Mouse (Mus musculus): ENCODE measurements around the gene Sart1.
A peak's percentile ranks its signal among the peaks of the same experiment; 100 is the strongest.
"Not testable (repeated sequence)": the region's sequence is repeated elsewhere in the genome, so short reads cannot be mapped to it uniquely, and the experiment has no call there.

The Sart1 gene

DNA sequence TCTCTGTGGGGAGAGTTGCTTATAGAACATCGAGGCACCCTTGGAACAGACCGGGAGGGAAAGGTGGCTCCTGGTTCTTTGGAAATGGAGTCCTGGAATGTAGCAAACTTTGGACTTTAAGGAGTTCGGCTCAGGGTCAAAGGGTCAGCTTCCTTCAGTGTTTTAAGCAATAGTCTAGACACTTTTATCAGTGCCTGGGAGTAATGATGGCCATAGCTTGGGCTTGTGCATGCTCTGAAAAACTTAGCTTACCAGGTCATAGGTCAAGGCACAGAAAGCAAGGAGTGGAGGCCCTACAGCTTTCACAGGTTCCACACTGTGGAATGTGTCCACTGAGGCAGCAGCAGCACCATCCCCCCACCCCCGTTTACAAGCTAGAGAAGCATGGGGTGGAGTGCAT lies 13.8 kb downstream of the Sart1 start:
- ATAC-seq (ENCODE audit: insufficient number of reproducible peaks, low FRiP score, low TSS enrichment): no peak

DNA sequence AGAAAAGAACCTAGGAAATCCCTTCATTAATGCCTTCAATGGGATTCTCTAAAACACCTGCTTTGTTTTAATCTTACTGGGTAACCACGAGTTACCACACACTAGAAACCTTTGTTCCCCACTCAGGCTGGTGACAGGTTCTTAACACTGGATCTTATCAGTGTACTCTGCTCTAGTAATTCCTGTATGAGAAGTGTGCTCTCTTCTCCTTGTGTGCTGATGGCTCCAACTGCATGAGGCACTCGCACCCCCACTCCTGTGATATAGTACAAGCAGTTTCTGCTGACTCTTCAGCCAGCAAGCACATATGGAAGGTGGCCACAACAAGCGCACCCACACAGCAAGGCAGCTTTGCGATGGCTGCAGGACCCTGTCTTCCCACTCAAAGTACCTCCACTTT lies 14.3 kb downstream of the Sart1 start:
- no peak for ATAC-seq (ENCODE audit: insufficient number of reproducible peaks, low FRiP score, low TSS enrichment)

DNA sequence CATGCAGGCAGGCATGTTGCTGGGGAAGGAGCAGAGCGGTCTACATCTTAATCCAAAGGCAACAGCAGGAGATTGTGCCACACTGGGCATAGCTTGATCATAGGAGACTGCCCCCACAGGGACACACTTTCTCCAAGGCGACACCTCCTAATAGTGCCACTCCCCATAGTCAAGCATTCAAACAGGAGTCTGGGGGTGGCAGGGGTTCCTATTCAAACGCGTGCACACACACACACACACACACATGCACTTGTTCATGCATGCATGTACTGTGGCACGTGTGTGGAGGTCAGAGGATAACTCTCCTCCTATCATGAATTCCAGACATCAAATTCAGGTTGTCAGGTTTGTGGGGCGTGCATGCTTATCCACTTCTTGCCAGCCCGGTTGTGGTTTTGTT lies 15.8 kb downstream of the Sart1 start:
- ATAC-seq (ENCODE audit: insufficient number of reproducible peaks, low FRiP score, low TSS enrichment): no peak

DNA sequence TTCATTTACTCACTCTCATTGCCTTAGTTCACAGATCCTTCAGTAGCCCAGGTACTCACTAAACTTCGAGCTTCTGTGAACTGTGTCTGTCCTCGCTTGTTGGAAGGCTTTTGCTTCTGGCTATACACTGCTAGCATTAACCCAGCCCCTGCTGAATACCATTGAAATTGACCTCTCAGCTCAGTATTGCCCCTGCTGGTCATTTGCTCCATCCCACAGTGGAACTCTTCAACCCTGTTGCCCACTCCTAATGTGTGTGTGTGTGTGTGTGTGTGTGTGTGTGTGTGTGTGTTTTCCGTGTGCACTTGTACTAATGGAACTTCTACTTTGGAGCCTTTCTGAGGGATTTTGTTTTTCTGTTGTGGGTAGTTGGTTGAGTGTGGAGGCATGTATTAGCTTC lies 17.6 kb downstream of the Sart1 start:
- no peak for ATAC-seq (ENCODE audit: insufficient number of reproducible peaks, low FRiP score, low TSS enrichment)

DNA sequence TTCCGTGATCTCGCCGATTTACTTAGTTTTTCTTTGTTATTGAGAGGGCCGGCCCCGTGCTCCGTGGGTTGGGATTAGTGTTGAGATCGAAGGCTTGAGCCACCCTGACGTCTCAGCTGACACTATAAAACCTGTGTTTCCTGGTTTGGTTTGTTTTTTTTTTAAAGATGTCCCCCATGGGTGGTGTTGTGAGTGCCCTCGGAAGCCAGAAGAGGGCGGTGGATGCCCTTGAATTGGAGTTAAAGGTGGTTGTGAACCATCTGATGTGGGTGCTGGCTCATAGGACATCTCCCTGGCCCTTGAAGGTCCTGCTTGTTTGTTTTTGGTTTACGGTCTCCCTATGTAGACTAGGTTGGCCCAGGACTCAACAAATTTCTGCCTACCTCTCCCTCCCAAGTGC lies 21.0 kb downstream of the Sart1 start:
- ATAC-seq (ENCODE audit: insufficient number of reproducible peaks, low FRiP score, low TSS enrichment): no peak

DNA sequence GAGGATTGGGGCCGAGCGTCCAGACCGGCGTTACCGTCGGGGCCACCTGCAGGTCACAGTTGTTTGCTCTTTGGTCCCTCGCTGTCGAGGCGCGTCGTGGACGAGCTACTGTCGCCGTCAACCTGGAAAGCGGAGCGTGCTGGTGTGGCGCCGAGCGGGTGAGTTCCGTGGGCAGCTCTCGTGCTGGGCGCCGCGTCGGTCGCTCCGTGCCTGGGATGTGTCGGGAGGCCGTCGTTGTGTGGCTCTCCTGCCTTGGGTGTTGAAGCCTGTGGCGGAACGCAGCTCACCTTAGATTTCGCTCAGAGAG lies 21.5 kb downstream of the Sart1 start, which contains the start of gene Banf1:
Gene Banf1, minus strand, starts transcription at position 116 of the 307 bp plus-strand sequence.
- ATAC-seq (ENCODE audit: insufficient number of reproducible peaks, low FRiP score, low TSS enrichment): no peak

DNA sequence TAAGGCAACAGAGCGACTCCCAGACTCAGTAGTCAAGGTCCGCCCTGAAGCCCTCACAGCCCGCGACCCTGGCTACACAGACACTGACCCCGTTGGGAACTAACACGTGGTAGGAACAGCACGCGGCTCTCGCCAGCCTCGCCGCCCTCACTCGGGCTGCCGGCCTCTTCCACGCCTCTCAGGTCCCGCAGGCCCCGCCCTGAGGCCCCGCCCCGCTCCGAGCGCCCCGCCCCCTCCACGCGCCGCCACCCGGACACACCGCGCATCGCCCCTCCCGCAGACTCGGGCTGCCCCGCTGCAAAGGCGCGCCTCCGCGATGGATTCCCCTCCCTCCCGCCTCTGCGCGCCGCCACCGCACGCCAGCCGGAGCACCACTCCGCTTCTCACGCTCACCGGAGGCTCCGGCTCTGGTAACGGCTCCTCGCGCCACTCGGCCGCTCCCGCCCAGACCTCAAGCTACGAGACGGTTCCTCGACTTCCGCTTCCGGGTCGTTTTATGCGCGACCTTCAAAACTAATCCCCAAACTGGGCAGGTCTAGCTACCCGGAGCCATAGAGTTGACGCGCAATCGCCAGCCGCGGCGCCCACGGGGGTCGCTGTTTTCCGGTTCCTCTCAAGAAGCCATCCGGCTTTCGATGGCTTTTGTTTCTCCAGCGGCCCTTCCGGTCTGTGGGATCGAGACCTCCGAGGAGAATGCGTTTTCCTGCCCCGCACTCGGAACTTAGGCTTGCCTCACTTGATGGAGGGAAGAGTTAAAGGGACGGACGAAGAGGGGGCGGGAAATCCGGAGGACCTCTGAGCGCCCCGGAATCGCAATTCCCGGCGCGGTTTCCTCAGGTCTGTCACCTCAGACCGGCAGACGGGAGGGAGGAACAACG lies 22.1 kb downstream of the Sart1 start, which contains the start of gene Eif1ad:
Gene Eif1ad, plus strand, starts transcription at position 567 of the 878 bp plus-strand sequence.
- peak; percentile 79; the same call in 1 of the 2 replicates for ATAC-seq (ENCODE audit: insufficient number of reproducible peaks, low FRiP score, low TSS enrichment)

DNA sequence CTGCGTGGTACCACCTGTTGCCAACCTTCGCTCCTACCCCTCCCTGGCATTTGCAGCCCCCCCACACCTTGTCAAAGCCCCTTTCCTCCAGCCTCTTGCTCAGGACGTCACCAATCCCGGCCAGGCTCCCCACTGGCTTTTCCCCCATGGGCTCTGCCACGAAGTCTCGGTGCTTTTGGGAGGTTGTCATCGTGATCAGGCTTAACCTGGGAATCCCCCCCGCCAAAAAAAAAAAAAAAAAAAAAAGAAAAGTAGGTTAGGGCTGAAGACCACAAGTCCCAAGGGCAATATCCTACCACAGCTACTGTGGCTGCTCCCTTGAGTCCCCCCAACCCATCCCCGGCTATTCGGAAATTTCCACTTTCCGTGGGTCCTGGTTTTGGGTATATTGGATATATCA lies 22.8 kb downstream of the Sart1 start:
- ATAC-seq (ENCODE audit: insufficient number of reproducible peaks, low FRiP score, low TSS enrichment): no peak

DNA sequence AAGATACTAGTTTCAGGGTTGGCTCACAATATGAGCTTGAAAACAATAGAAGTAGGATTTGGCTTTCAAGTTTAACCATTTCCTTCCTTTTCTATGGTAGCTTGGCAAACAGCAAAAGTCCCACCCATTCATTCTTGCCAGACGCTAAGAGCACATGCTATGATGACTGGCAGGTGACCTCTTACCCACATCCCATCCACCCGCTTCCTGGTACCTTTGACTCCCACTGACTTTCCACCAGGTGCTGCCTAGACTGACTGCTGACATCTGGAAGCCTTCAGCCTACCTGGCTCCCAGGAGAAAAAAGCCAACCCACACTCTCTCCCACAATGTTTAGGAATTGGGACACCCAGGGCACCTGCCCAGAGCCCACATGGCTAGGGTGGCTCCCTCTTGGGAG lies 24.4 kb downstream of the Sart1 start:
- no peak for ATAC-seq (ENCODE audit: insufficient number of reproducible peaks, low FRiP score, low TSS enrichment)

DNA sequence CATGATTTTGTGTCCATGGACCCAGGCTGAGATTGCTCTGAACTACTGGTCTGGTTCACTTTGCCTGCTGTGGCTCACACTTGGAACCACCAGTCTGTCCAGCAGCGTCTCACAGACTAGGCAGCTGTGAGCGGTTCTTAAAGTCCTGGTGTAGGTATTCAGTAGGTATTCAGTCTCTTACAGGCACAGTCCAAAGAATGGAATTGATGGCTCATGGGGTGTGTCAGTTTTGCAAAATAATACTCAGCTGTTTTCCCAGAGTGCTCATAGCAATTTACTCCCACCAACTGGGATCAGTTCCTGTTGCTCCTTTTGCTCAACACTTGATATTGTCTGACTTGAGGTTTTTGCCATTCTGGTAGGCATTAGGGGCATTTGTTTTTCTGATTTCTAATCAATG lies 26.3 kb downstream of the Sart1 start:
- ATAC-seq (ENCODE audit: insufficient number of reproducible peaks, low FRiP score, low TSS enrichment): no peak

DNA sequence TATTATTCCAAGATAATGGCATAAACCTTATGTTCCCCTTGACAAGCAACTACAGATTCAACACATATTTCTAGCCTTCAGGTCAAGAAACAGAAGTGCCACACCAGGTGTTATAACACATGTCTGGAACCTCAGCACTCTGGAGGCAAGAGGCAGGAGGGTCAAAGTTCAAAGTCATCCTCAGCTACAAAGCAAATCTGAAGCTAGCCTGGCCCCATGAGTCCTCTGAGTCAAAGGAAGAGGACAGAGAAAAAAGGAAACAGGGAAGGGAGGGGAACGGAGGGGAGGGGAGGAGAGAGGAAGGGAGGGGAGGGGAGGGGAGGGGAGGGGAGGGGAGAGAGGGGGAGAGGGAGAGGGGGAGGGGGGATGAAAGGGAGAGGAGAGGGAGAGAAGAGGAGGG lies 32.4 kb downstream of the Sart1 start:
- no peak for ATAC-seq (ENCODE audit: insufficient number of reproducible peaks, low FRiP score, low TSS enrichment)

DNA sequence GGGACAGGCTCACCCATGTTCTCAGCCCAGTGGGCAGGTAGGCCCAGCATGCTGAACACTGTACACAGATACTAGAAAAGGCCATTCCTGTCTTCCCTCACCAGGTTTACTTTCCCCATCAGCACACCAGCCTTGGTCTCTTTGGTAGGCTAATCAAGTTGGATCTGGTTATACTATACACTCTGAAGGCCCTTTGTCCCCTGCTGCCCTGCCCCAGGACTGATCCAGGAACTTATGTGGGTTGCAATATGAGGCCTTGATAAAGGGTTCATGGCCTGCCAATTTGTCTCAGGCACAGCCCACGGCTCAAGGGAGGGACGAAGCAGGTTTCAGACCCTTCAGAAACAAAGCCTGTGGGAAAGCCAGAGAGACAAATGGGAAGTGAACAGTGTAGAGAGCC lies 34.9 kb downstream of the Sart1 start:
- no peak for ATAC-seq (ENCODE audit: insufficient number of reproducible peaks, low FRiP score, low TSS enrichment)

DNA sequence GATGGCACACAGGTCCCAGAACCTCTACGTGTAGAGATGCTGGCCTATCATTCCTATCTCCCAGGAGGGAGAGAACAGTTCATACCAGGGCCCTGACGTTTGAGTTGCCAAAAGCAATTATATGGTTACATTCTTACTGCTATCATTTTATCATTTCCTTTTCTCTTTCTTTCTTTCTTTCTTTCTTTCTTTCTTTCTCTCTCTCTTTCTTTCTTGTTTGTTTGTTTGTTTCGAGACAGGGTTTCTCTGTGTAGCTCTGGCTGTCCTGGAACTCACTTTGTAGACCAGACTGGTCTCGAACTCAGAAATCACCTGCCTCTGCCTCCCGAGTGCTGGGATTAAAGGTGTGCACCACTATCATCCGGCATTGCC lies 39.0 kb downstream of the Sart1 start, which contains the start of gene Cst6:
Gene Cst6, minus strand, starts transcription at position 73 of the 372 bp plus-strand sequence.
- not testable (repeated sequence) for ATAC-seq (ENCODE audit: insufficient number of reproducible peaks, low FRiP score, low TSS enrichment)

DNA sequence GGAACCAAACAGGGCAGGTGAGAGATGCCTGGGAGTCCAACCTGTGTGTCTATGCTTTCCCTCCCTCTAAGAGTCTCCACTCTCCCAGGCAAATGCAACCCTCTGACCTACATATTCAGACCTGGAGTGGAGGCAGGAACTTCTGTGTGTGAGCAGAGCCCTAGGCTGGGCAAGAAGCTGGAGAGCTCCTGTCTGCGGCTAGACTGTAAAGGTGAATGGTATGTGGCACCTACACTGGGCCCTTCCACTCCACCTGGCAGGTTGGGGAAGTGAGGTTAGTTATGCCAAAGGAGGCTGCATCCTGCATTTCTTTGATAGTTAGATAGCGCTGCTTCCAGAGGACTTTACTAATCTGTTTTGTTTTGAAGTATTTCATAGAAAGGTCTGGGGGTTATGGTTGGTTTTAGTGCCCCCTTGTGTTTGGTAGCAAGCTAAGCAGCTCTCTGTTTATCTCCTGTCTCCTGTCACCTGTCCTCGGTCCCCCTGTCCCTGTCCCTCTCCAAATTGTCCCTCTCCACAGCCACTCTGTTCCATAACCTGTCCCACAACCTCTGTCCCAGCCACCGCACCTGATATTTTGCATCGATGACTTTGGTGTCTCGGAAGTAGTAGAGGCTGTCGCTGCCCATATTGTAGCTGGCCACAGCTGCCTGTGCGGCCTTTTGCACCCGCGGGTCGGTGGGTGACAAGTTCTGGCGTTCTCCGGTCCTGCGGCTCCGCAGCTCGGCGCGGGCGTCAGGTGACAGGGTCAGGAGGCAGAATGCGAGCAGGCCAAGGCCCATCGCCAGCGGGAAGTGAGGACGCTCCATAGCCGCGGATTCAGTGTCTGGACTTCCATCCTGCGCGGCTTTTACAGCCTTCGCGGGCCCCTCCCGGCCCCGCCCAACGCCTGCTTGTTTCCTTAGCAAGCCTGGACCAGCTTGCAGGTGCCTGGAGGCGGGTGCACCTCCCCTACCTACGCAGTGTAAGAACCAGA lies 39.7 kb downstream of the Sart1 start:
- peak; percentile 64; the same call in 1 of the 2 replicates for ATAC-seq (ENCODE audit: insufficient number of reproducible peaks, low FRiP score, low TSS enrichment)

DNA sequence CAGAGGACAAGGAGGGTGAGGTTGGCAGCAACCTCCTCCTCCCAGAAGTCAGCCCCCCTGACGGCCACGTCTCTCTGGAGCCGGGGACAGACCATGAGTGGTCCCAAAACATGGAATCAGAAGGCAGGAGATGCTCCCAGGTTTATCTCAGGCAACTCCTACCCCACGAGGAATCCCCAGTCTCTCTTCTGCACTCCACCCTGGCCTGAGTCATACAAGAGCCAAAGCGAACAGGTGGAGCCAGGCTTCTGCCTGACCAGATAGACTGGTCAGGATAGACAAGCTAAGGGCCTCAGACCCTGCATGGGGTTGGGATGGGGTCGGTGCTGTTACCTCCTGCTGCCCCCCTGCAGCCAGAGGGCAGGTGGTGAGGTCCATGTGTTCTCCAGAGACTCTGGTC lies 40.4 kb downstream of the Sart1 start:
- no peak for ATAC-seq (ENCODE audit: insufficient number of reproducible peaks, low FRiP score, low TSS enrichment)

DNA sequence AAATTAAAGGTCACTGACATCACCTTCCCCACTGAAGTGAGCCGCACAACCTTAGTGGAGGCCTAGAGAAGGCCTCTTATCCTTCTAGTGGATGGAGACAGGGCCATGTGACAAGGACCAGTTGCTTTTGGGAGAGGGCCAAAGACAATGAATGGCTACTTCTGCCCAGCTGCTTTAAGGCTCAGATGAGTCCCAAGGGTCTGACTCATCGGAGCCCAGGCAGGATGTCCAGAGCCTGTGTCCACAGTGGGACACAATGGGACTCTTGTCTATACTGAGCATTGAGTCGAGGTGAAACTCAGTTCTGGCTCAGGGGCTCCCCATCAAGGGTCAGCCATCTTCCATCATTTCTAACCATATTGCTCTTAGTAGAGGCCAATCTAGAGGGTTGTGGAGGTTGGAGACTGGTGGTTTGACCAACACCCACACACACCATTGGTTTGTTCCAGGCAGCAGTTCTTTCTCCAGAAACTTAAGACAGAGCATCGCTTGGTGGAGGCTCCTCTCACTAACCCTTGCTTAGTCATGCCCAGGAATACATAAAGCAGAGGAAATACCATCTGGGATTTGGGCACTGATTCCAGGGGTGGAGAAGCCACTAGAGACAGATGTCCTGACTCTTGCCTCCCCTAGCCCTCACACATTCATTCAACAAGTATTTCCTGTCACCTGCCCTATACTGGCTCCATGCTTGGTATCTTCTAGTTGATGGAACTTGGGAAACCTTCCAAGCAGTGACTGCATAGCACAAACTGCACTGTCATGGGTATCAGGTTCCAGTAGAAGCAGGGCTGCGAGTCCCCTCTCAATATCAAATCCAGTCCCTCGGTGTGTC lies 43.0 kb downstream of the Sart1 start:
- ATAC-seq (ENCODE audit: insufficient number of reproducible peaks, low FRiP score, low TSS enrichment): no peak

DNA sequence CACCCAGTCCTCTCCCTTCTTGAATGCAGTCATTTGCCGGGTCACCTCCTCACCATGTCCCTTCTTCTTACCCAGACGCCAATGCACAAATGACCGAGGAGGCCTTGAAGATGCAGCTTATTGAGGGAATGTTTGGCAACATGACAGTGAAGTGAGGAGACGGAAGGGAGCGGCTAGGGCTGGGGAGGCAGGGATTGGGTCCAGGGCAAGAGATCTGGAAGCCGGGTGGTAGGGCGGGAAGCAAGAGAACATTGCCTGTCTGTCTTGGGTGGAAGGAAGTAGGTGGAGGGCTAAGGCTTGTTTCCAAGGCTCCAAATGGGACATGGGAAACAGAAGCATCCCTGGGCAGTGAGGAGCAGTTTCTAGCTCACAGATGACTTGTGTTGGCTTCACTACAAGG lies 47.1 kb downstream of the Sart1 start:
- no peak for ATAC-seq (ENCODE audit: insufficient number of reproducible peaks, low FRiP score, low TSS enrichment)

DNA sequence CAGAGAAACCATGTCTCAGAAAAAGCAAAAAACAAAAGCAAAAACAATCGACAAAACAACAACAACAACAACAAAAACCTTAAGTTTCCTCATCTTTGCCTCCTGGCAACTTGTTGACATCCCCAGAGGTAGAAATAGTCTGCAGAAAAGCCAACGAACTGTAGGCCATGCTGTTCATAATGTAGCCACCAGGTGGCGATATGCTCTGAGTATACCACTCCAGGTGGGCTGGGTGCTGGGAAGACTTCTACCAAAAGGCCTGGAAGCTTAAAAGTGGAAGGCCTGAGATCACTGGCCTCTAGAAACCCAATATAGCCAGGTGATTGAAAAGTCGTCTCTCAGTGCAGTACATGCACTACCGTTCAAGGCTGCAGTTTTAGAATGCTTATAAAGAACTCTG lies 50.5 kb downstream of the Sart1 start:
- ATAC-seq (ENCODE audit: insufficient number of reproducible peaks, low FRiP score, low TSS enrichment): no peak

DNA sequence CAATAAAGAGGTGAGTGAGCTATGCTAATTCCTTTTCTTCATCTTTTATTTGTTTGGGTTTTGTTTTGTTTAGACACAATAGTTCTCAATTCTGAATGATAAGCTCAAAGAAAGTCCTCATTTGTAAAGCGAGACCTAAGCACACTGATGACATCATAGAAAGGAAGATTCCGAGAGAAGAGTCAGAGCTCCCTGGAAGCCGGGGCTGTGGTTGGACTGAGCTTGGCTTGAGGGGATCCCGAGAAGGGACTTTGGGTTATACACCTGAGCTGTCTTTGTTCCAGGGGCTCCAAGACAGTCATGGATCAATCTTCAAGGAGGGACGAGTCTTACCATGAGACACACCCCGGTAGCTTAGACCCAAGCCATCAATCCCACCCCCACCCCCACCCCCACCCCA lies 53.1 kb downstream of the Sart1 start, which contains the start of gene Catsper1:
Gene Catsper1, plus strand, starts transcription at position 301 of the 400 bp plus-strand sequence.
- no peak for ATAC-seq (ENCODE audit: insufficient number of reproducible peaks, low FRiP score, low TSS enrichment)

DNA sequence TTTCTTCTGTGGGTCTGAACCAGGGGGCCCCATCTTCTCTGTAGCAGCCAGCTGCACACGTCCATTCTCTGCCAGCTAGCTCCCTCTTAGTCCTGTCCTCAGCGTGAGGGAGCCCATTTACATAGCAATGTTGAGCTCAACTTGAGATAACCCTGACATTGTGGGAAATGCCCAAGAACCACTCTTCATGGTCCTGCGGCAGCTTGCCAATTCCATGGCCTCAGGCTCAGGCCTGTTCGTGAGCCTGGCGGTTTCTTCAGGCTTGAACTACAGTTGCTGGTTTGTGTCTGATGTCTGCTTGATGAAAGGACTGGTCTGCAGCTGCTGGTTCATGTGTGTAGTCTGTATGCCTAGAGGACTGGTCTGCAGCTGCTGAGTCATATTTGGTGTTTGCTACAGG lies 53.8 kb downstream of the Sart1 start:
- ATAC-seq (ENCODE audit: insufficient number of reproducible peaks, low FRiP score, low TSS enrichment): no peak

All from cerebellum, adult (tissue).